Mouse (Mus musculus): ENCODE results near the gene Polr1a. TPM values are rescaled to one million over a fixed set of nuclear protein-coding genes. Genes with fewer than 3 reads are reported as not detected.

The Polr1a gene
- polyA plus RNA-seq, 1 experiment from 2014 or later: 29.8 TPM

- Histone ChIP-seq H3K27ac (no peak overlapping the region), H3K4me3 (replicated peaks) (no peak overlapping the region), H3K4me1 (0 out of 2 replicates have a peak, but pooled peaks cover 2% of the 10 kb centered on the region), H3K9ac (no peak overlapping the region), H3K4me2 (no peak overlapping the region), H3K27me3 (replicated peaks) (no peaks in the 10 kb centered on the region), H3K36me3 (peaks cover 58% of the 10 kb centered on the region), H3K9me3 (no peaks in the 10 kb centered on the region)
- WGBS: 79% methylated on average over 5 of the region's 5 CpGs
- ATAC-seq (ENCODE audit: insufficient read depth, low FRiP score, low read depth): no peak
Measured at GRCm38 (mm10) chr6:71951192-71951591, 42.3 kb downstream of the Polr1a start.

GRCm38 (mm10) chr6:71962119-71962518, 53.3 kb downstream of the Polr1a start:
- H3K36me3 ChIP-seq: peaks cover 7% of the 10 kb centered on the region
- H3K27me3 ChIP-seq (replicated peaks): no peaks in the 10 kb centered on the region
- no peaks in the 10 kb centered on the region for H3K9me3 ChIP-seq
- H3K4me3 ChIP-seq (replicated peaks): no peak overlapping the region
- no peak overlapping the region for H3K4me2 ChIP-seq
- no peak overlapping the region for H3K9ac ChIP-seq
- H3K27ac ChIP-seq: no peak overlapping the region
- 84% methylated on average over 5 of the region's 5 CpGs for WGBS
- ATAC-seq (ENCODE audit: insufficient read depth, low FRiP score, low read depth): no peak
- no peaks in the 10 kb centered on the region for H3K4me1 ChIP-seq

GRCm38 (mm10) chr6:71962706-71963105, 53.9 kb downstream of the Polr1a start:
- 85% methylated on average over 6 of the region's 6 CpGs for WGBS
- no peaks in the 10 kb centered on the region for H3K9me3 ChIP-seq
- no peak for ATAC-seq (ENCODE audit: insufficient read depth, low FRiP score, low read depth)
- H3K36me3 ChIP-seq: peaks cover 12% of the 10 kb centered on the region
- H3K4me3 ChIP-seq (replicated peaks): no peak overlapping the region
- no peaks in the 10 kb centered on the region for H3K27me3 ChIP-seq (replicated peaks)
- no peak overlapping the region for H3K4me2 ChIP-seq
- H3K4me1 ChIP-seq: no peaks in the 10 kb centered on the region
- H3K27ac ChIP-seq: no peak overlapping the region
- H3K9ac ChIP-seq: no peak overlapping the region

- no peak overlapping the region for H3K27ac ChIP-seq
- no peak for ATAC-seq (ENCODE audit: insufficient read depth, low FRiP score, low read depth)
- H3K27me3 ChIP-seq (replicated peaks): no peaks in the 10 kb centered on the region
- no peak overlapping the region for H3K4me3 ChIP-seq (replicated peaks)
- no peak overlapping the region for H3K9ac ChIP-seq
- H3K4me2 ChIP-seq: no peak overlapping the region
- no peaks in the 10 kb centered on the region for H3K4me1 ChIP-seq
- H3K36me3 ChIP-seq: peaks cover 12% of the 10 kb centered on the region
- WGBS: 89% methylated on average over 11 of the region's 11 CpGs
- no peaks in the 10 kb centered on the region for H3K9me3 ChIP-seq
Measured at GRCm38 (mm10) chr6:71963561-71963960, 54.7 kb downstream of the Polr1a start.

- Histone ChIP-seq H3K4me1 (no peaks in the 10 kb centered on the region), H3K27ac (no peak overlapping the region), H3K9me3 (no peaks in the 10 kb centered on the region), H3K27me3 (replicated peaks) (no peaks in the 10 kb centered on the region), H3K36me3 (peaks cover 25% of the 10 kb centered on the region), H3K4me3 (replicated peaks) (no peak overlapping the region), H3K9ac (no peak overlapping the region), H3K4me2 (no peak overlapping the region)
- WGBS: 76% methylated on average over 5 of the region's 5 CpGs
- no peak for ATAC-seq (ENCODE audit: insufficient read depth, low FRiP score, low read depth)
Measured at GRCm38 (mm10) chr6:71966683-71967303, 57.9 kb downstream of the Polr1a start.

GRCm38 (mm10) chr6:71967847-71968246, 59.0 kb downstream of the Polr1a start:
- WGBS: 88% methylated on average over 7 of the region's 7 CpGs
- H3K27ac ChIP-seq: no peak overlapping the region
- no peak overlapping the region for H3K9ac ChIP-seq
- peaks cover 27% of the 10 kb centered on the region for H3K36me3 ChIP-seq
- H3K4me2 ChIP-seq: no peak overlapping the region
- H3K4me1 ChIP-seq: no peaks in the 10 kb centered on the region
- no peak for ATAC-seq (ENCODE audit: insufficient read depth, low FRiP score, low read depth)
- H3K9me3 ChIP-seq: no peaks in the 10 kb centered on the region
- H3K27me3 ChIP-seq (replicated peaks): no peaks in the 10 kb centered on the region
- no peak overlapping the region for H3K4me3 ChIP-seq (replicated peaks)

- H3K27ac ChIP-seq: no peak overlapping the region
- H3K4me1 ChIP-seq: no peaks in the 10 kb centered on the region
- H3K27me3 ChIP-seq (replicated peaks): no peaks in the 10 kb centered on the region
- peaks cover 37% of the 10 kb centered on the region for H3K36me3 ChIP-seq
- no peak overlapping the region for H3K4me3 ChIP-seq (replicated peaks)
- H3K4me2 ChIP-seq: no peak overlapping the region
- WGBS: 85% methylated on average over 7 of the region's 7 CpGs
- H3K9ac ChIP-seq: no peak overlapping the region
- no peaks in the 10 kb centered on the region for H3K9me3 ChIP-seq
- ATAC-seq (ENCODE audit: insufficient read depth, low FRiP score, low read depth): no peak
Measured at GRCm38 (mm10) chr6:71969459-71969858, 60.6 kb downstream of the Polr1a start.

GRCm38 (mm10) chr6:71970154-71970553, 61.3 kb downstream of the Polr1a start:
- Histone ChIP-seq H3K4me1 (no peaks in the 10 kb centered on the region), H3K9ac (no peak overlapping the region), H3K9me3 (no peaks in the 10 kb centered on the region), H3K27ac (no peak overlapping the region), H3K4me2 (no peak overlapping the region), H3K27me3 (replicated peaks) (no peaks in the 10 kb centered on the region), H3K36me3 (peaks cover 43% of the 10 kb centered on the region), H3K4me3 (replicated peaks) (no peak overlapping the region)
- WGBS: 71% methylated on average over 2 of the region's 2 CpGs
- no peak for ATAC-seq (ENCODE audit: insufficient read depth, low FRiP score, low read depth)

GRCm38 (mm10) chr6:71976592-71976991, 67.7 kb downstream of the Polr1a start:
- no peak overlapping the region for H3K4me2 ChIP-seq
- H3K36me3 ChIP-seq: peaks cover 50% of the 10 kb centered on the region
- 91% methylated on average over 7 of the region's 7 CpGs for WGBS
- no peak for ATAC-seq (ENCODE audit: insufficient read depth, low FRiP score, low read depth)
- H3K27me3 ChIP-seq (replicated peaks): no peaks in the 10 kb centered on the region
- no peaks in the 10 kb centered on the region for H3K4me1 ChIP-seq
- no peaks in the 10 kb centered on the region for H3K9me3 ChIP-seq
- no peak overlapping the region for H3K4me3 ChIP-seq (replicated peaks)
- no peak overlapping the region for H3K27ac ChIP-seq
- H3K9ac ChIP-seq: no peak overlapping the region

GRCm38 (mm10) chr6:71980165-71980564, 71.3 kb downstream of the Polr1a start:
- peaks cover 30% of the 10 kb centered on the region for H3K36me3 ChIP-seq
- H3K27me3 ChIP-seq (replicated peaks): no peaks in the 10 kb centered on the region
- H3K27ac ChIP-seq: 0 out of 2 replicates have a peak overlapping the region, but pooled peaks have one; percentile 37
- 66% methylated on average over 8 of the region's 8 CpGs for WGBS
- no peaks in the 10 kb centered on the region for H3K4me1 ChIP-seq
- H3K4me2 ChIP-seq: no peak overlapping the region
- H3K4me3 ChIP-seq (replicated peaks): no peak overlapping the region
- H3K9me3 ChIP-seq: no peaks in the 10 kb centered on the region
- no peak overlapping the region for H3K9ac ChIP-seq
- ATAC-seq (ENCODE audit: insufficient read depth, low FRiP score, low read depth): no peak

GRCm38 (mm10) chr6:71980587-71980986, 71.7 kb downstream of the Polr1a start:
- no peak for ATAC-seq (ENCODE audit: insufficient read depth, low FRiP score, low read depth)

GRCm38 (mm10) chr6:71981450-71981849, 72.6 kb downstream of the Polr1a start:
- Histone ChIP-seq H3K27me3 (replicated peaks) (no peaks in the 10 kb centered on the region), H3K4me1 (no peaks in the 10 kb centered on the region), H3K4me3 (replicated peaks) (no peak overlapping the region), H3K4me2 (no peak overlapping the region), H3K9me3 (no peaks in the 10 kb centered on the region), H3K27ac (peak overlapping the region; percentile 21; the same call in 1 of the 2 replicates), H3K36me3 (peaks cover 19% of the 10 kb centered on the region; the same call in 1 of the 2 replicates), H3K9ac (no peak overlapping the region)
- no peak for ATAC-seq (ENCODE audit: insufficient read depth, low FRiP score, low read depth)
- 80% methylated on average over 4 of the region's 4 CpGs for WGBS

More at GRCm38 (mm10) chr6:71980587-71980986, 71.7 kb downstream of the Polr1a start:
- H3K27me3 ChIP-seq (replicated peaks): no peaks in the 10 kb centered on the region
- H3K36me3 ChIP-seq: peaks cover 26% of the 10 kb centered on the region
- no peaks in the 10 kb centered on the region for H3K9me3 ChIP-seq
- no peak overlapping the region; the same call in 1 of the 2 replicates for H3K27ac ChIP-seq
- WGBS: 86% methylated on average over 2 of the region's 2 CpGs
- H3K9ac ChIP-seq: no peak overlapping the region
- no peaks in the 10 kb centered on the region for H3K4me1 ChIP-seq
- no peak overlapping the region for H3K4me3 ChIP-seq (replicated peaks)
- H3K4me2 ChIP-seq: no peak overlapping the region

- Histone ChIP-seq H3K4me2 (no peak overlapping the region), H3K9me3 (no peaks in the 10 kb centered on the region), H3K36me3 (no peaks in the 10 kb centered on the region), H3K27me3 (replicated peaks) (no peaks in the 10 kb centered on the region), H3K4me1 (peaks cover 13% of the 10 kb centered on the region), H3K4me3 (replicated peaks) (no peak overlapping the region), H3K27ac (no peak overlapping the region), H3K9ac (no peak overlapping the region)
- ATAC-seq (ENCODE audit: insufficient read depth, low FRiP score, low read depth): no peak
- 80% methylated on average over 4 of the region's 4 CpGs for WGBS
Measured at GRCm38 (mm10) chr6:71985984-71986383, 77.1 kb downstream of the Polr1a start.
